Mouse (Mus musculus) small intestine, adult 2 months (tissue): ENCODE measurements around the gene Pde9a. TPM values are rescaled to one million over a fixed set of nuclear protein-coding genes. Genes with fewer than 3 reads are reported as not detected.

ENCODE experiments used
- H3K27ac ChIP-seq: fragments of 200-500 bp; 2 replicates; pipeline ENCODE4 v1.5.1; 2012; ENCODE audit warnings: low read depth, low read length, control low read depth, inconsistent platforms; ENCODE audit not compliant: insufficient read depth
- H3K27me3 ChIP-seq: fragments of 200-500 bp; 2 replicates; pipeline ENCODE4 v1.6.1; 2012; ENCODE audit warnings: mild to moderate bottlenecking, moderate library complexity, low read length, inconsistent platforms; ENCODE audit not compliant: control insufficient read depth, insufficient read depth
- H3K36me3 ChIP-seq: fragments of 200-500 bp; 2 replicates; pipeline ENCODE4 v1.6.1; 2012; ENCODE audit warnings: mild to moderate bottlenecking, low read length, control low read depth, inconsistent platforms; ENCODE audit not compliant: control insufficient read depth, insufficient read depth
- H3K4me1 ChIP-seq: fragments of 200-500 bp; 2 replicates; pipeline ENCODE4 v1.6.1; 2012; ENCODE audit warnings: low read length, inconsistent platforms, mixed read lengths; ENCODE audit not compliant: control insufficient read depth, insufficient read depth, insufficient read length
- H3K4me3 ChIP-seq: fragments of 200-500 bp; 2 replicates; pipeline ENCODE4 v1.5.1; 2012; ENCODE audit warnings: low read depth, mild to moderate bottlenecking, control low read depth, inconsistent platforms, low read length, moderate library complexity
- CTCF ChIP-seq: fragments of 200-500 bp; IDR thresholded peaks from 2 replicates; pipeline ENCODE4 v1.5.1; 2012; ENCODE audit warnings: low read depth, mild to moderate bottlenecking, control low read depth, inconsistent platforms, low read length, moderate library complexity, mixed read lengths; ENCODE audit not compliant: insufficient replicate concordance, insufficient read length; ENCODE audit errors: extremely low read depth
- POLR2A ChIP-seq: fragments of 200-500 bp; IDR thresholded peaks from 2 replicates; pipeline ENCODE4 v1.6.1; 2012; ENCODE audit warnings: low read depth, mild to moderate bottlenecking, control low read depth, inconsistent platforms, low read length, moderate library complexity
- WGBS: fragments of 180-500 bp; shearing (Covaris S2); methylation state at CpG from one replicate; pipeline ENCODE4 v1.1.7; 2018; 5-methylcytosine and 5-hydroxymethylcytosine counted together
- polyA plus RNA-seq: library from polyadenylated mRNA; depleted of rRNA; stranded (reverse); fragments of >200 nt; gene quantifications from 2 replicates; pipeline ENCODE4 v1.2.3, GENCODE M21; 2012

Gene Pde9a
- polyA plus RNA-seq, 1 experiment, result 394 TPM

DNA sequence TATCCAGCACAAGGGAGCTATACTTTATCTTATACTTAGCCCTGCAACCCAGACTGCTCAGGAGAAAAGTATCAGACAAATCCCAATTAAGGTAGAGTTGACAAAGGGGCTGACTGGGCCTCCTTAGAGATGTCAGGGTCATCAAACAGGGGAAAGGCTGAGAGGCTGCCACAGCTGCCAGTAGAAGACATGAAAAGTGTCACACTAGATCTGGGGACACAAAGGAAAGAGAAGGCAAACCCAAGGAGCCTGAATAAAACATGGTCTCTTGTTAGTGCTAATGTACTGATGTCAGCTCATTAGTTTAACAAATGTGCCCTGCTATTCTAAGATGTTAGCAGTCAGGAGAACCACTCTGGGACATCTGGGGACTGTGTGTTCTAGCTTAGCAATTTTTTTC is 15.1 kb upstream of the Pde9a start:
- TF ChIP-seq POLR2A, result no peak
- TF ChIP-seq CTCF, result no peak
- Histone ChIP-seq H3K27me3 (no peaks in the 10 kb centered on the region), H3K27ac (no peak overlapping the region), H3K4me3 (no peak overlapping the region), H3K4me1 (peaks cover under 1% of the 10 kb centered on the region; the same call in 1 of the 2 replicates), H3K36me3 (no peaks in the 10 kb centered on the region)

- no peak overlapping the region for H3K27ac ChIP-seq
- H3K27me3 ChIP-seq, result no peaks in the 10 kb centered on the region
- H3K36me3 ChIP-seq, result no peaks in the 10 kb centered on the region
- peaks cover 11% of the 10 kb centered on the region; the same call in 1 of the 2 replicates for H3K4me1 ChIP-seq
- no peak overlapping the region for H3K4me3 ChIP-seq
- 19% methylated on average over 7 of the region's 7 CpGs for WGBS
- TF ChIP-seq CTCF (peak; percentile 72; the same call in 1 of the 2 replicates), POLR2A (no peak; the same call in 1 of the 2 replicates)
Measured at GRCm38 (mm10) chr17:31377961-31378360, 8.0 kb upstream of the Pde9a start.

DNA sequence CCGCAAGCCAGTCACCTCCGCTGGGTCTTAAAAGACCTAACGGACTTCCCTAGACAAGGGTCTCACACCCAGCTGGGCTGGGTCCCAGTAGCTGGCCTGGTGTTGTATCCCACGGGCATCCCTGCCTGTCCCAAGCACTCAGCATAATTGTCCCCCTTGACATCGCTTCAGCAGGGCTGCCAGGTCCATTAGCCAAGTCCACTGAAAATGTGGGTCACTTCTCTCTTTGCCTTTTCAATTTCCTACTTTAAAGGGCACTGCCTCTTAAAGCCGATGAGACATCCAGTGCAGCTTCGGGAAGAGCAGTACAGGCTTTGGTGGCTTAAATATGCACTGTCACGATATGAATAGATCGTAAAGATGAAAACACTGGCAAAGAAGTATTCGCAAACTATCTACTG is 7.6 kb upstream of the Pde9a start:
- Histone ChIP-seq H3K27me3 (no peaks in the 10 kb centered on the region), H3K36me3 (no peaks in the 10 kb centered on the region), H3K4me3 (no peak overlapping the region), H3K4me1 (peaks cover 11% of the 10 kb centered on the region; the same call in 1 of the 2 replicates), H3K27ac (no peak overlapping the region)
- TF ChIP-seq POLR2A, result no peak
- no peak for TF ChIP-seq CTCF
- 75% methylated on average over 10 of the region's 10 CpGs for WGBS

DNA sequence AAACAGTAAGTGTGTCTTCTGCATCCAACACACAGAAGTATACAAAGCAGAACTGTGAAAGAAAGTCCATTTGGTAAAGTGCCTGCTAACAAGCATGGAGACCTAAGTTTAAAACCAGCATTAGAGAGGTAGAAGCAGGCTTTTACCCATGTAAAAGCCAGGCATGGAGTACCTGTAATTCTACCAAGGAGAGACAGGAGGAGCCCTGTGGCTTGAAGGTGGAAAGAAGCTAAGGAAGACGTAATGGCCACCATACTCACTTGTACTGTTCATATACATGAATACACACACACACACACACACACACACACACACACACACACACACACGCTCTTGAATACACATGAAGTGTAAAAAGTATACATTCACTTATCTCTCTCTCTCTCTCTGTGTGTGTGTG is 6.9 kb upstream of the Pde9a start:
- Histone ChIP-seq H3K4me3 (no peak overlapping the region), H3K27me3 (no peaks in the 10 kb centered on the region), H3K4me1 (peaks cover 13% of the 10 kb centered on the region; the same call in 1 of the 2 replicates), H3K36me3 (no peaks in the 10 kb centered on the region), H3K27ac (no peak overlapping the region)
- TF ChIP-seq CTCF (no peak), POLR2A (no peak)
- WGBS, result 83% methylated on average over 2 of the region's 2 CpGs

DNA sequence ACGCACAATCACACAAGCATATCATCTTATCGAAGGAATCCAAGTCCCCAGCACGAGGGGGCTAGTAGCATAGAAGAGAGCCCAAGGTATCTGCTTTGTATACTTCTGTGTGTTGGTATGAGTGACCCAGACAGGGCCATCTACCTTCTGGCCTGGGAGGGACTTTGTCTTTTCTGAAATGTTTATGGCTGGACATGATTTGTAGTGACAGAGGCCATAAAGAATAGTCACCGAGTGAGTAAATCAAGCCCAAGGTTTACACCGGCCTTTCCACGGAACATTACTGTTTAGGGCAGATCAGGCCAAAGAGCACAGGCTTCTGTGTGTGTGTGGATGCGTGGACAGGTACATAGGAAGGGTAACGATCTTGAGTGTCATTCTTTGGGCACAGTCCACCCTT is 6.1 kb upstream of the Pde9a start:
- WGBS, result 42% methylated on average over 8 of the region's 8 CpGs
- H3K27ac ChIP-seq, result peak overlapping the region; percentile 75

GRCm38 (mm10) chr17:31383320-31383719 is 2.7 kb upstream of the Pde9a start:
- Histone ChIP-seq H3K27me3 (no peaks in the 10 kb centered on the region), H3K4me1 (peaks cover 31% of the 10 kb centered on the region; the same call in 1 of the 2 replicates), H3K4me3 (no peak overlapping the region), H3K27ac (peak overlapping the region; percentile 73), H3K36me3 (no peaks in the 10 kb centered on the region)
- TF ChIP-seq CTCF (peak; percentile 36; the same call in 1 of the 2 replicates), POLR2A (peak; percentile 45; the same call in 1 of the 2 replicates)
- 27% methylated on average over 6 of the region's 6 CpGs for WGBS

More for the DNA sequence above, 6.1 kb upstream of the Pde9a start:
- Histone ChIP-seq H3K4me1 (peaks cover 21% of the 10 kb centered on the region; the same call in 1 of the 2 replicates), H3K27me3 (no peaks in the 10 kb centered on the region), H3K4me3 (no peak overlapping the region), H3K36me3 (no peaks in the 10 kb centered on the region)
- TF ChIP-seq CTCF (no peak), POLR2A (no peak)

DNA sequence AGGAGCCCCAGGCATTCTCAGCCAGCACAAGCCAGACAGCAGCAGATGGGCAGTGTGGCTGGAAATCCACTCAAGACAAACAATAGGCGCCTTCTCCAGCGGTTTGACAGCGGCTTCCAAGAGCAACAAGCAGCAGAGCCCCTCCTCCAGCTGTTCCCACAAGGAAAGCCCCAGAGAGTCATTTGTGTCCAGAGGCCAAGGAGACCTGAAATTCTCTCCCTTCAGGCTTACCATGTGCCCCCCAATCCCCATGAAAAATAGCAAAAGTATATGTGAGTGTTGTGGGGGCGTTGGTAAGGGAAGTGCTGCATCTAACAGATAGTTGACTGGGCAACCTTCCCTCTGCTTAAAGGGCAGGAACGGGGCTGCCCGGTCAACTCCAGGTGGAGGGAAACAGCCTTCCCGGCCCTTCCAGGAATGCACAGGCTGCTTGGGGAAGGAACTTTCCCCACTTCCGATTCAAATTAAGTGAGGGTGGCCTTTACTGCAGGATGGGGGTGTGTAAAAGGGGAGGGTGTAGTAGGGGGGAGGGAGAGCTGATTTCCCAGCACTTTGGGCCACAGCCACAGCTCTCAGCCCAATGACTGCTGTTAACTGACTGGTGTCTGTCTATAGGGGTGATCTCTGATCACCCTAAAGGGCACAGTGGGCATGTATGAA is 912 bp upstream of the Pde9a start:
- no peak overlapping the region for H3K27ac ChIP-seq
- WGBS, result 43% methylated on average over 8 of the region's 8 CpGs
- TF ChIP-seq CTCF, result no peak
- TF ChIP-seq POLR2A, result no peak
- H3K36me3 ChIP-seq, result no peaks in the 10 kb centered on the region
- H3K4me3 ChIP-seq, result no peak overlapping the region
- peaks cover 42% of the 10 kb centered on the region for H3K4me1 ChIP-seq
- no peaks in the 10 kb centered on the region for H3K27me3 ChIP-seq
